Mouse (Mus musculus) left cerebral cortex, adult 8-10 months (tissue): ENCODE measurements around the gene Mcrip1. TPM values are rescaled to one million over a fixed set of nuclear protein-coding genes. Genes with fewer than 3 reads are reported as not detected.
"Not testable (repeated sequence)": the region's sequence is repeated elsewhere in the genome, so short reads cannot be mapped to it uniquely, and the experiment has no call there.

ENCODE experiments used
- DNase-seq, 2 experiments: peaks; one replicate each; pipeline ENCODE4 v3.0.0; 2022; ENCODE audit warnings: low spot score in 2 of 2
- total RNA-seq, 4 experiments: library from RNA; stranded (reverse); gene quantifications; 2 replicates each; pipeline ENCODE4 v1.2.4; 2022

The Mcrip1 gene
- 10 to 100 TPM; 71.6 to 75.9 (median 74.1) TPM for total RNA-seq

DNA sequence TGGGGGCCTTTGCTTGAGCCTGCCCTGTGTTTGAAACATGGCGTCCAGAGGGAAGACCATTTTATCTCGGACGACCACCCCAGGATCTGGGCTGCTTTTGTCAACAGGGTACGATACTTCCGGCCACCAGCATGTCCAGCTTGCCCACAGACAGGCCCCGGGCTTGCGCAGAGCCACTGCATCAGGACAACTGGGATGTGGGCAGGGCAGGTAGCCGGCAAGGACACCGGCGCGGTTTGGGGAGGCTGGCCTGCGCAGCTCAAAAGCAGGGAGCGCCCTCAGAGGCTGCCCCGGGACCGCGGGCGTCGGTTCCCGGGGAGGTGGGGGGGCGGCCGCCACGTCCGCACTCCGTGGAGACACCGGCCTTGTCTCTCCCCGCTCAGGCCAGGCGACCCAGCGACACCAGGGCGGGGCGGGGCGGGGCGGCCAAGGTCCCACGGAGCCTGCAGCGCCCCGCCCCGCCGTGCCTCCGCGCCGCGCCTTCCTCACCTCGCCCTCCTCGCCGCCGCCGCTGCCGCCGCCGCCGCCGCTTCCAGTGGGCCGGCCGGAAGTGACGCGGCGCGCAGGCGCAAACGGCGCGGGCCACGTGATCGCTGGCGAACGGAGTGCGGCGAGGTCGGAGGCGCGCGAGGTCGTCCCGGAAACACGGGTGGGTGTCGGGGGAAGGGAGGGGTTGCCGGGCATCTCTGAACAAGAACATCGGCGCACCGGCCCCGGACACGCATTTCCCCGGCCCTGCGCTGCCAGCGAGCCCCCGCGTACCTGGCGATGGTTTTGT lies at the start of gene Mcrip1:
Mcrip1 (minus strand) TSS at position 560 of the 778 bp plus-strand sequence.
- DNase-seq: peak; percentile 83 to 88

DNA sequence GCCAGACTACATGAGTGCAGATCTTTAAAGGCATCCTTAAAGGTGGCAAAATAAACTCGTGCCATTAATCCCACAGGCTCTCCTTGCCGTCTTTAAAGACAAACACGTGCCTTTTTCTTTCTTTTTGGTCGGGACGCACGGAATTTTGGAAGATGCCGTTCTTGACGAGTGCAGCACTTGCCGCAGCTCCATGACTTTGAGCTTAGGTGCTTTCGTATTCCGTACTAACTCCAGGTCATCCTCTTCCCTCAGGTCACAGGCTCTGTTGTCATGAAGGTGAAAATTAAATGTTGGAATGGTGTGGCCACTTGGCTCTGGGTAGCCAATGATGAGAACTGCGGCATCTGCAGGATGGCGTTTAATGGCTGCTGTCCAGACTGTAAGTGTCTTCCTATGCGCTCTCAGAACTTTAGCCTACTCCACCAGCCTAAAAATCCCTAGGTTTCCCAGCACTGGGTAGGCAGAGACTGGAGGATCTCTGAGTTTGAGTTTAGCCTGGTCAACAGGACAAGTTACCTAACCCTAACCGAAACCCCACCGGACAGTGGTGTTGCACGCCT lies 49.5 kb upstream of the Mcrip1 start:
- DNase-seq: no peak

DNA sequence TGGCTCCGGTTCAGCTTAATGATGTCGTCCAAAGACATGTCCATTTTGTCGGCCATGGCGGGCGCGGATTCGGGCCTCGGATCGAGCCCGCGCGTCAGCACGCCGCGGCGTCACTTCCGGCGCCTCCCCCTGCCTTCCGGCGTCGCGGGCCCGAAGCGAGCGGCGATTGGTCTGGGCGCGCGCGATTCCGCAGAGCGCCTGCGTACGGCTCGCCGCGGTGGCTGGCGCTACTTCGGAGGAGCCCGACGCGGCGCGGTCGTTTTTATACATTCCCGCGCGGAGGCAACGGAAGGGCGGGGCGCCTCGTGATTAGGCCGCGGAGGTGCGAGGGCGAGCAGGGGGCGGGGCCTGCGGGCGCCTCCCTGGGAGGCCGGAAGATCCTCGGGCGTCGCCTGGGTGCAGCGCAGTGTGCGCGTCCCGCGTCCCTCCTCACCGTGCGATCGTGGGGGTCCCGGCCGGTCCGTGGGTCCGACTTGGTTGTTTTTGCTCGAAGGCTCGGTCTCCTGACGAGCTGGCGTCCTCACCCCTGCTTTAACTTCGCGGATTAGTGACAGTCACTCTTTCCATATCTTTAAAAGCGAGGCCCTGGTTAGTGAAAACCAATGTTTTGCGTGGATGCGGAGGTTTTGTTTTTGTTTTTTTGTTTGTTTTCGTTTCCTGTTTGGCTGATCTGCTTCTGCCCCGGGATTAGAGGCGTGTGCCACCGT lies 48.9 kb upstream of the Mcrip1 start, which contains the start of the genes Alyref and Anapc11:
Alyref (minus strand) TSS at position 83 of the 707 bp plus-strand sequence.
Anapc11 (plus strand) TSS at position 139 of the 707 bp plus-strand sequence.
- DNase-seq: peak; percentile 83 to 89

DNA sequence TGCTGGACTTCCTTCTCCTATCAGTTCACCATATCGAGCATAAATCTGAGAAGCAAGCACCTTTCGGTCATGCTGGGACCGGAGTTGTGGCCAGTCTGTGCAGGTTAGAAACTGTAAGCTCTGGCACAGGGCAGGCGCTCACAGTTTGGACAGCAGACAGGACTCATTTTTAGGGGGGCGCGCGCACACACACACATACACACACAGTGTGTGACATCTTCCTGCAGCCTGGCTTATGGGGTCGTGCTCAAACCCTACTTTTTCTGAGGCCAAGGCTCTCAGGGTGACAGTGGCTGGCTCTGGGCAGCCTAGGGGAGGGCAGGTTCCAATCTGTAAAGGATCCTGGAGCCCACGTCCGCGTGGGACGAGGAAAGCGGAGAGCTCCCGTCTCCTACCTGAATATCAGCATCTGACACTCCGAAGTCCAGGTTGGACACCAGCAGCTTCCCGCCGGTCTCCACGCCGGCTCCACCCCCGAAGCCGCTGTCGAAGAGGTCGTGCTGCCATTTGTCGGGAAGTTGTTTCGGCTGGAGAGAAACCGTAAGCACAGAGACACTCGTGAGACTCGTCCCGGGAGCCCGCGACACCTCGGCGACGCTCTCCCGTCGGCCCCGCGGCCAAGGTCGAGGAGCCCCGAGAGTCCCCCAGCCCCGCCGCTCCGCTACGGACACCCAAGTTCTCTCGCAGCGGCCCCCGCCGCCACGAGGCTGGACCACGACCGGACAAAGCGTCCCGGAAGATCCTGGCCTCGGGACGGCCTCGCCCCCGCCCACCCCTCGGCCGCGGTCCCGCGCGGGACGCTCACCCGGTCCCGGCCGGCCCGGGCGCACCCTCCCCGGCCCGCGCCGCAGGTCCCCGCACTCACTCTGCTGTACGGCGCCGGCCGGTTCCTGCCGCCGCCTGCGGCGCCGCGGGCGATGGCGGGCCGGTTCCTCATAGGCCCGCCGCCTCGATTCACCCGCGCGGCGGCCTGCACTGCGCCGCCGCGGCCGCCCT lies 48.0 kb upstream of the Mcrip1 start:
- no peak for DNase-seq

DNA sequence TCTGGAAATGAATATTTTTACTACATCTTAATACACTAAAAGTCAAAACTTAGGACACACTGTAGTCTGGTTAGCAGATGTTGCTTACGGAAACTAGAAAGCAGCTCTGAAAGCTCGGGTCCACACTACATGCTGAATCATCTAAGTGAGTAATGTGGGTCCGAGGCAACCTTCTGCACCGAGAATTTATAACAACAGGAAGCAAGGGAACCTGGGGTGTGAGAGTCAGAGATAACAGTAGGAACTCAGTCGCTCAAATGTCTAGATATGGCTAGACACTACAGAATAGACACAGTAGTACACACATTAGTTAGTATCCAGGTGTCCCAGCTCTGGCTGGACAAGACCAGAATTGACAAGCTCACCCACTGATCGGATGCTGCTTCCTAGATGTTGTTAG lies 39.0 kb upstream of the Mcrip1 start:
- no peak for DNase-seq

DNA sequence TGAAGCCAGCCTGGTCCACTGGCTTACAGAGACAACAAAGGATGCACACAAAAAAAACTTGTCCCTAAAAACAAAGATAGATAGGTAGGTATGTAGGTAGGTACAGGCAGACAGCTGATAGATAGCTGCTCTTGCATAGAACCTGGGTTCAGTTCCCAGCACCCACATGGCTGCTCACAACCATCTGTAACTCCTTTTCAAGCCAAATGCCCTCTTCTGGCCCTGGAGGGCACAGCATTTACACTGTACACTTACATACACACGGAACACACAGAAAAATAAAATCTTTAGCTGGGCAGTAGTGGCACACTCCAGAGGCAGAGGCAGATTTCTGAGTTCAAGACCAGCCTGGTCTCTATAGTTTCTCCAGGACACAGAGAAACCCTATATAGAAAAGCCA lies 34.4 kb upstream of the Mcrip1 start:
- DNase-seq: no peak

DNA sequence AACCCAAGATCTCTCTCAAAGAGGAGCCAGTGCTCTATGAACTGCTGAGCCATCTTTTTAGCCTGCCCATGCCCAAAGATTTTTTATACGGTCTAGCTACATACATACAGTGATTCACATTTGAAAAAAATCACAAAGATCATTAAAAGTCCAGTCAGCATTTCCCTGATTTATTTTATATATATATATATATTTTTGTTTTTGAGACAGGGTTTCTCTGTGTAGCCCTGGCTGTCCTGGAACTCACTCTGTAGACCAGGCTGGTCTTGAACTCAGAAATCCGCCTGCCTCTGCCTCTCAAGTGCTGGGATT lies 33.4 kb upstream of the Mcrip1 start:
- DNase-seq: not testable (repeated sequence)

DNA sequence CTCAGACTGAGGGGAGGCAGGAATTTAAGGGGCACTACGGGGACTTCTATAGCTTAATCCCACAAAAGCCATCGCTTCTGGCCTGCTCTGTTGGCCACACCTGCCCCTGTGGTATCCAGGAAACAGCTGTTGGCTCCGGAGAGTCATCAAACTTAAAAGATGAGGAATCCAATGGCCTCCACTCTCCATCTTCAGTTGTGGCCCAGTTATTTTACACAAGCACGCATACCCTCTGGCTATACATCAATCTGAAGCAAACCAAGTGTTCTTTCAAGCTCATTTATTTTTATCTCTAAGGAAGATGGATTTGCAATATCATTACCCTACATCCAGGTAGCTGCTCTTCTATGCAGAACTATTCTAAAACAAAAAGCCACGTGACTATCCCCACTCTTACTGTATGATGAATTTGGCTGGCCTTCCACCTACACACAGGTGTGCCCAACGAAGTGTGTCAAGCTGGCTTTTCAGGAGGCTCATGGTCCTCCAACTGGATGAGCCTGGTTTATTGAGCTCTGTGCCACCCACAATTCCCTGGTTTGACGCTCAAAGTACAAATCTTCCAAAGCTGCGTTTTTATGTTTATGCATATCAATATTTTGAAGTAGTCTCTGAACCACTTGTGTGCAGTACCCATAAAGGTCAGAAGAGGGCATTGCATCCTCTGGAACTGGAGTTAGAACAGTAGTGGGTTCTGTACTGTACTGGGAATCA lies 32.9 kb upstream of the Mcrip1 start:
- no peak for DNase-seq

DNA sequence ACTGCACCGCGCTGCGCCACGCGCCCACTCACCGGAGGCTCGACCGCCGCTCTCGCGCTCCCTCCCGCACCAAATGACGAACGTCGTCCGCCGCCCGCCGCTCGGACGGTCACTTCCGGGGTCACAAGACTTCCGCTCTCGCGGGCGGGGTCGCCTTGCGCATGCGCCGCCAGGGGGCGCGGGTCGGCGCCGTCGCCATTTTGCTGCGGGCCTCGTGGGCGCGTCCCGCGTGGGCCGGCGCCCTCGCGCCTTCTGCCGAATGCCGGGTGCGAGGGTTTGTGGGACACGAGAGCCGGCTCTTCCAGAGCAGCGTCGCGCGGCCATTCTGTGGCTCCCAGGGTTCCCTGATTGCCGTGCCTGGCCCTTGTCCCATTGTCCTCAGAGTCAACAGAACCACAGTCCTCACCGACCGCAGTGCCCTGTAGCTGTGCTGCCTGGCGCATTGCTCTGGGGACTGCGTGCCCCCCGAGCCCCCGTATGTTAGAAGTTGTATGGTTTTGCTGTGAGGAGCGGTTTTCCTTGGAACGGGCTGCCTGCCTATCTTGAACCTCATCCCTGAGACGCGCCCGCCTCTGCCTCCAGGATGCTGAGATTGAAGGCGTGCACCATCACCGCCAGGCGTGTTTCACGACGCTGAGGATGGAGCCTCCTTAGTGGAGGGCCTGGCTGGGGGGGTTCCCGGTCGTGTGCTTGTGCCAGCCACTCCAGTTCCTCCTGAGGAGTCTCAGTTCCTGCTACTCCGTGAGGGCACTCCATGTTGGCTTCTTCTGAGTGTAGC lies 32.2 kb upstream of the Mcrip1 start, which contains the start of gene Arhgdia:
Arhgdia (minus strand) TSS at position 135 of the 778 bp plus-strand sequence.
- DNase-seq: peak; percentile 80 to 88

DNA sequence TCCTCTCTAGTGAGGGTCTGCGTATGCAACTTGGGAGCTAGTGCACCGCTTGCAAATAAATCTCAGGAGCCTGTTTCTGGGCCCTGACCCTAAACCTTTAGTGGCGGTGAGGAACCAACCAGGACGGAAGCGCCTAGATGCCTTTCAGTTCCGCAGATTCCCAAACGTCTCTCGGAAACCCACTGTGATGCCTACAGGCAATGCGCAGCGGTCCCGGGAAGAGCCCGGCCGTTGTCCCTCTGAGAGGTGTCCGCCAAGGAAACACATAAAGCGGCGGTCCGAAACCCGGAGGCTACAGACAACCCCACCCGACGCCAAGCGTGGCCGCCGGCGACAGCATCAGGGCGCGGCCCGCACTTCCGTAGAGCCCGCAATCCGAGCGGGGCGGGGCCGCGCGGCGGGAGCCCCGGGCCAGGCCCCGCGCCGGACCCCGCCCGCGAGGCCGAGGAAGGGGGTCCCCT lies 31.4 kb upstream of the Mcrip1 start:
- DNase-seq: no peak

DNA sequence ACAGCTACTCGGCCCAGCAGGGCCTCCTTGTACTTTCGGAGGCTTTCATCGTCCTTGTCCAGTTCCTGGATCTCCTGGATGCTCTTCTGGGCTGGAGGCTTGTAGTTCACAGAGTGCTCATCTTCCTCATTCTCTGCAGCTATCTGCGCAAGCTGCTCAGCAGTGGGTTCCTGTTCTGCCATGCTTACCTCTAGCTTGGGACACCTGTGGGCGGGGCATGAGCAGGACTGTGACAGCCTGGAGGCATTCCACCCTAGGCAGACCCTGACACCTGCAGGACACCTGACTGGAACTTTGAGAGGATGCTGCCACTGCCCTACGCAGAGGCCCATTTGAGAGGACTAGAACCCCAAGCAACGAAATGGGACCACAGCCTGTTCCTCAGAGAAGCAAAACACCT lies 30.7 kb upstream of the Mcrip1 start:
- DNase-seq: no peak

DNA sequence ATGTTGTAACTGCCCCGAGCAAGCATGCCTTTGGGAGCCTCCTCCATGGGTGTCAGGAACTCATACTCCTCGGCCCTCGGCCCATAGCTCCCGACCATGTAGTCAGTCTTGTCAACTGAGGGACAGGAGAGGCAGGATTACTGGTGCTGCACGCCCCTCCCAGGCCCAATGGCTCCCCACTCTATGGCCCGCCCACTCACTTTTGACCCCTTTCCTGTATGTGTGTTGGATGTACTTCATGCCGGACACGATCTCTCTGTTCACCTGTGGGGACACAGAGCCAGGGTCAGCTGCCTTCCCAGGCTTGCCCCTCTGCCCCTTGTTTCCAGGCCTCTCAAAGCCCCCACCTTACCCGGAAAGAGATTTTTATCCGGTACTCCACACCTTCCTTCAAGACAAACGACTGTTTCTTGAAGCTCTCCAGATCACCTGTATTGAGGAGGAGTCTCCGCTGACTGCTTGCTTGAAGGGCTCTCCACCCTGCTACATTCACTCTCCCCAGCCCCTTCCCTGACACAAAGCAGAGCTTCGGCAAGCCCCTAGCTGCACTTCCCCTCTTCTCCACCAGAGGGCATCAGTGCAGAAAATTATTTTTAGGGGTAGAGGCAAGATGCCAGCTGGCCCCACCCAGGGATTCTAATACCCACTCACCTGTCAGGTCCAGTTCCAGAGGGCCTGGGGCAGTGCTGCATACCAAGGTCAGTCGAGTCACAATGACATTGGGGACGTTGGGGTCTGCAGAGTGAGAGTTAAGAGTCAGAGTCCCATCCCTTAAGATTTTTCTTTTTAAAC lies 30.0 kb upstream of the Mcrip1 start:
- DNase-seq: no peak

DNA sequence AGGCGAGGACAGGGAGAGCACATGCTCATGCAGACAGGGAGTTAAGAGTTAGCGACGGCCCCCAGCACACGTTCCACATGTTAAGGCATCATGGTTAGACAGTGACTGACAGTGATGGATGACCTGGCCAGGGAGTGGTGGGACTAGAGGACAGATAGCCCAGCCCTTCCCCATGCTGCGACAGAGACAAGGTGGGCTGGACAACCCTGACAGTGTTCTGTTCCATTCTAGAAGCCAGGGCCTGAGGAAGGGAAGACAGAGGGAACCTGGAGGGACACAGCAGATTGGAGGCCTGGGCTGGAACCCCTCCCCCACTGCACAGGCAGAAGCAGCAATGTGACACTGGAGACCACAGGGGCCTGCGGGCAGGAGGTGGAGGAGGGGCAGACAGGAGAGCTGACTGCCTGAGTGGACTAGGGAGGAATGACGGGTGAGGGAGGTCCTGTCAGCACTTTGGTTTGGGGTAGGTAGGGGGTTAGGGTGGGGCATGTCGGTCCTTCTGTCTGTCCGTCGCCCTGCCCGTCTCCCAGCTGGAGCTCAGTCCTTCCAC lies 29.2 kb upstream of the Mcrip1 start:
- DNase-seq: no peak

DNA sequence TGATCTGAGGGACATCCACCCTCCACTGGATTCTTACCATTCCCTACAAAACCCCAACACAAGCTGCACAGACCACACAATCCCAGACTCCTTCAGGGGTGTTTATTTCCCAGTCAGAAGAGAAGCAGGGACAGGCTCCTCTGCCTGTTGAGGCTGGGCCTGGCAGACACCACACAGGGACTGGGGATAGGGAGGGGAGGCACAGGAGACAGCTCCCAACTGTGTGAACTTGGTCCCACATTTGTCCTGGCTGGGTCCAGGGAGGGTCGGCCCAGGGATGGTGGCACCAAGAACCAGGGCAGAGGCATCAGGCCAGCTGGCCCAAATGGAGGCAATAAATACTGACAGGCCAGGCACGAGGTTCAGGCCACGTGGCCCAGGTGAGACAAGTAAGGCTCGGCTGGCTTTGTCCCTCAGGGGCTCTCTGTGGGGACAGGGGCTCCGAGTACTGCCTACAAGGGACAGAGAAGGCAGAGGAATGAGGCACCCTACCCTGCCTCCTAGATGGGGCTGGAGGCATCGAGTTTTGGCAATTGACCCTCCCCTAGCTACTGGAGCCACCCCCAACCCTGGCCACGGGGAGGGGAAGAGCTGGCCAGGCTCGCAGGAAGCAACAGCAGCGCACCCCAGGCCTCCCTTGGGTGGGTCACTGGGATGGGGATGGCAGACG lies 28.6 kb upstream of the Mcrip1 start:
- DNase-seq: no peak

DNA sequence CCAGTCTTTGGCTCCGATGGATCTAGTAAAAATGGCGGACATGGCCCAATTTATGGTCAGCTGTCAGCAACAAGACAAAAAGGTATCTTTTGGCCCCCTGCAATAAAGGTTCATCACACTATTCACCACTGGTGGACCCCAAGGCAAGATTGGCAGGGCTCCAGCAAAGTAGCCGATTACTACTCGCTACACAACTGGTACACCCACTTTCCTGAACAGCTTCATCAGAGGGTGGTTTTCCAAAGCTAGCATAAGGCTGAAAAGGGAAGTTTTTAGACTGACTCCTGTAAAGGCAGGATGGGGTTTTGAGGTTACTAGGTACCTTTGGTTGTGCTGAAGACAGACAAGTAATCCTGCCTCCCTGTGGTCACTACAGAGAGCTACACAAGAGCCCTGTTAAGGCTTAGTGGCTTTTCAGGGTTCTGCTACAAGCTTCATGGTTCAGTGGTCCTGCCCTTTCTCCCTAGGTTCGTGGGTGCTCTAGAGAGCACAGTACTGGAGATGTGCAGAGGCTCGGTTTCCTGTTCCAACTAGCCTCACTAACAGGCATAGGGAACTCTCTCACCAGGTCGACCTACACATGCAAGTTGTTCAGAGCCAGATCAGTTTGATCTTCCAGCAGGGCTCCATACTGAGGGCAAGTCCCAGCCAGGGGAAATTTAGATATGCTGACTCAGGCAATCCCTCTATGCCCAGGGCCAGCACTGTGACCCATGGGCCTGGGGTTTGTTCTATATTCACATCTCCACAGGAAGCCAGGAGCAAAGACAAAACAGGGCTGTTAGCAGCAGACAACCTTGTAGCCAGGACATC lies 27.9 kb upstream of the Mcrip1 start:
- DNase-seq: no peak

DNA sequence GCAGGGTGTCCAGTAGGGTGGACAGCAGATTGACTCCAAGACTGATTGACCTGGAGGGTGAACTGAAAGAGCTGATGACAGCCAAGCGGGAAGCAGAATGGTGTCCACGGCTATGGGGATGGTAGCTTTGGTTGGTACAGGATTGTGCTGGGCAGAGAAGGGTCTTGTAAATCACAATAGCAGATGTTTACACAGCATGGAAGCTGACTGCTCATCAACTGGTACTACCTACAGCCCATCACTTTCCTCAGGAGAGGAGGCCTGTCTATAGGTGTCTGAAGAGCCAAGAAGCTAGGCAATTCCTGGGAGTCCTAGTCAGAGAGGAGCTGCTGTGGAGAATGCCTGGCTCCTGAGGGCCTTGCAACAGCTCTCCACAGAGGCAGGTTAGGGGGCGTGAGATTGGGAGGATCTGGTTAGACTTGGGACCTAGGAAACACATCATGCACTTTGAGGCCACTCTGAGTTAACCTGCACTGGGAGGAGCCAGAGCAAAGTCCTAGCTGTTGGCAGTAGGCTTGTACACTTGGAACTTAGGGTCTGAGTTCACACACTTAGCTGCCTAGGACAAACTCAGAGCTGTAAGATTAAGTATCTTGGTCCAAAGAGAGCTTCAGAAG lies 26.9 kb upstream of the Mcrip1 start:
- no peak for DNase-seq

DNA sequence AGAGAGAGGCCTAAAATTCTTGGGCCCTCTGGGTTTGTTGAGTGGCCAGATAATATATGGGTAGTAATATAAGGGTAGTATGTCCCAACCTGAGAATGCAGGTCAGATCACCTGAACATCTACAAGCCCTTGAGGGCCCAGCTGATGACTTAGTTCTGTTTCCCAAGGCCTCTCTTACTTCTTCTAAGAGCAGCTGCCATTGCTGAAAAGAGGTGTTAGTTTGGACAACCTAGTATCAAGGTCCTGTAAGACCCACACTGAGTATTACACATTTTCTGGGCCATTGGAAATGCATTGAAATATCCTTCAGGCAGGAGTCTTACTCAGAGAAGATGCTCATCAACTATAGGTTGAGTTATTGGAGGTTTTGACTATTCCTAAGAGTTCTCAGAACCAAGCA lies 26.4 kb upstream of the Mcrip1 start:
- DNase-seq: no peak
